Mouse (Mus musculus) olfactory bulb, adult 2 months (tissue): Measurements from ENCODE around the gene Ccdc28a.

Experiments used
- CTCF ChIP-seq: fragments of 200-500 bp; IDR thresholded peaks from 2 replicates; pipeline ENCODE4 v1.5.1; 2012; ENCODE audit warnings: low read depth, mild to moderate bottlenecking, low read length, moderate library complexity; ENCODE audit not compliant: insufficient read depth
- POLR2A ChIP-seq: fragments of 200-500 bp; IDR thresholded peaks from 2 replicates; pipeline ENCODE4 v1.6.1; 2012; ENCODE audit warnings: mild to moderate bottlenecking, low read depth, low read length, moderate library complexity; ENCODE audit not compliant: insufficient read depth

- TF ChIP-seq POLR2A (no peak), CTCF (no peak)
Measured at GRCm38 (mm10) chr10:18276090-18276734, 41.4 kb upstream of the Ccdc28a start.
